Mouse (Mus musculus) stomach, embryonic 16.5 days (tissue): ENCODE results near the gene Cxcl14. TPM values are rescaled to one million over a fixed set of nuclear protein-coding genes. Genes with fewer than 3 reads are reported as not detected.
A peak's percentile ranks its signal among the peaks of the same experiment; 100 is the strongest.

Experiments used
- ATAC-seq: fragments of 200-750 bp; cut with Nextera tagmentation; 2 replicates; pipeline ENCODE4 v1.8.0; 2017; ENCODE audit warnings: moderate number of reproducible peaks, moderate TSS enrichment; ENCODE audit not compliant: insufficient read depth, low FRiP score
- H3K27ac ChIP-seq: fragments of 300-500 bp; sonication (generic); 2 replicates; pipeline ENCODE4 v1.5.1; 2014; ENCODE audit warnings: low read length
- H3K27me3 ChIP-seq: fragments of 300-500 bp; sonication (generic); 2 replicates; pipeline ENCODE4 v1.6.1; 2014; ENCODE audit warnings: low read length, control low read depth, mixed read lengths; ENCODE audit not compliant: control insufficient read depth, insufficient read depth
- H3K36me3 ChIP-seq: fragments of 300-500 bp; sonication (generic); 2 replicates; pipeline ENCODE4 v1.6.1; 2014; ENCODE audit warnings: low read length; ENCODE audit not compliant: control insufficient read depth, insufficient read depth
- H3K4me1 ChIP-seq: fragments of 300-500 bp; sonication (generic); 2 replicates; pipeline ENCODE4 v1.6.1; 2014; ENCODE audit warnings: low read length, control low read depth, mixed read lengths; ENCODE audit not compliant: control insufficient read depth, insufficient read depth
- H3K4me2 ChIP-seq: fragments of 300-500 bp; sonication (generic); 2 replicates; pipeline ENCODE4 v1.6.1; 2014; ENCODE audit warnings: low read depth, low read length, mixed read lengths
- H3K4me3 ChIP-seq: fragments of 300-500 bp; sonication (generic); replicated peaks from 2 replicates; pipeline ENCODE4 v1.5.1; 2014; ENCODE audit warnings: mild to moderate bottlenecking, low read length
- H3K9ac ChIP-seq: fragments of 300-500 bp; sonication (generic); 2 replicates; pipeline ENCODE4 v1.6.1; 2014; ENCODE audit warnings: low read length
- H3K9me3 ChIP-seq: fragments of 300-500 bp; sonication (generic); replicated peaks from 2 replicates; pipeline ENCODE4 v1.6.1; 2016; ENCODE audit warnings: low read length, control low read depth; ENCODE audit not compliant: control insufficient read depth
- WGBS: fragments of 180-500 bp; shearing (Covaris S2); extraction: QIAGEN DNeasy Blood & Tissue Kit; methylation state at CpG from one replicate; pipeline ENCODE4 v1.1.7; 2014; 5-methylcytosine and 5-hydroxymethylcytosine counted together
- polyA plus RNA-seq: library from polyadenylated mRNA; unstranded; fragments of >200 nt; fragmentation: Nextera tagmentation; extraction: Ambion mirVana; gene quantifications from 2 replicates; pipeline ENCODE4 v1.2.1, GENCODE M21; 2015

The Cxcl14 gene
- polyA plus RNA-seq, 1 experiment from 2014 or later, result 10.2 TPM

DNA sequence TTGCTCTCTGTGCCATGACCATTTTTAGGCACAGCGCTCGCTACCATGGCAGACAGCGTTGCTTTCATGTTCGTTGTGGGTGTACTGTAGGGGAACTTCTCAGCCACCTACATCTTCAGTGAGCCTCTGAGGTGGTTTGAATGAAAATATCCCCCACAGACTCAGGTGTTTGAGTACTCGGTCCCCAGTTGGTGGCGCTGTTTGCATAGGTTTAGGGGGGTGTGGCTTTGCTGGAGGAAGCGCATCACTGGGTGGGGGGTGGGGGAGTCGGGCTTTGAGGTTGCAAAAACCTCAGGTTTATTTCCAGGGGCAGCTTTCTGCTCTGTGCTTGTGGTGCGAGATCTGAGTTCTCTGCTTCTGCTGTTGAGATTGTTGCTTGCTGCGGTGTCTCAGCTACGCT lies 3.0 kb upstream of the Cxcl14 start:
- no peak for ATAC-seq

DNA sequence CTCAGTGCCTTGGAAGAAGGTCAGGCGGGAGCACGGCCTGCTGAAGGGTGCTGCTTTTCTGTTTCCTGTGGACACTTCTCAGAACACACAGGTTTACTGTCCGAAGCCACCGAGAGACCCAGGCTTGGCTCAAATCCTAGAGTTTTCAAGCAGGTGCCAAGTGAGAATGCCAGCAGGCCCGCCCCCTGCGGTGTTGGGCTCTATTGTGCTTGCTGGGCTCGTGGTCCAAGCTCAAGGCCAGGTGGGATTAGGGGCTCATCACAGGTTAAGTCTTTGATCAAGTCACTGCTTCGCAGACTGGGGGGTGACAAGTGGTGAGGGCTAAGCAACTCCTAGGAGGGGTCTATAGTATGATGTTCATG lies 289 bp upstream of the Cxcl14 start:
- peak overlapping the region; percentile 79 for H3K4me2 ChIP-seq
- no peaks in the 10 kb centered on the region for H3K36me3 ChIP-seq
- WGBS, result 11% methylated on average over 8 of the region's 8 CpGs
- H3K27me3 ChIP-seq, result peaks cover 67% of the 10 kb centered on the region
- no peaks in the 10 kb centered on the region; the same call in 1 of the 2 replicates for H3K9me3 ChIP-seq
- no peak overlapping the region for H3K27ac ChIP-seq
- peaks cover 7% of the 10 kb centered on the region for H3K4me1 ChIP-seq
- H3K9ac ChIP-seq, result peak overlapping the region; percentile 69; the same call in 1 of the 2 replicates
- ATAC-seq, result no peak
- peak overlapping the region; percentile 52 for H3K4me3 ChIP-seq

More for the DNA sequence above, 3.0 kb upstream of the Cxcl14 start:
- WGBS, result 94% methylated on average over 11 of the region's 11 CpGs
- Histone ChIP-seq H3K4me2 (no peak overlapping the region), H3K27ac (no peak overlapping the region), H3K4me1 (peaks cover 7% of the 10 kb centered on the region), H3K4me3 (no peak overlapping the region), H3K9ac (no peak overlapping the region), H3K36me3 (no peaks in the 10 kb centered on the region), H3K9me3 (no peaks in the 10 kb centered on the region; the same call in 1 of the 2 replicates), H3K27me3 (peaks cover 46% of the 10 kb centered on the region)

DNA sequence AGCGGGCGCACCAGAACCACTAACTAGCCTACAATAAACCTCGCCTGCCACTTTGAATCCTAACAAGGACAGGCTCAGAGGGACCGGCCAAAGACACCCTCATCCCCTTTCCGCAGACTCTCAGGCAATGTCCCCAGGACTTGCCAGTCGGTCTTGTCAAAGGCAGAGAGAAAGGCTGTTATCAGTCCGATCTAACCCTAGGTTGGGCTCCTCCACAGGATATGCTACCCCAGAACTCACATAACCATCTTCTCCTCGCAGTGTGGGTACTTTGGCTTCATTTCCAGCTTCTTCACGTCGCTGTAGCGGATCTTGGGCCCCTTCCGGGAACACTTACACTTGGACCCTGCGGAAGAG lies 787 bp downstream of the Cxcl14 start:
- peaks cover 7% of the 10 kb centered on the region for H3K4me1 ChIP-seq
- H3K4me3 ChIP-seq, result peak overlapping the region; percentile 52
- peak overlapping the region; percentile 69 for H3K9ac ChIP-seq
- H3K36me3 ChIP-seq, result no peaks in the 10 kb centered on the region
- H3K4me2 ChIP-seq, result peak overlapping the region; percentile 79
- no peaks in the 10 kb centered on the region; the same call in 1 of the 2 replicates for H3K9me3 ChIP-seq
- no peak for ATAC-seq
- H3K27me3 ChIP-seq, result peaks cover 67% of the 10 kb centered on the region
- no peak overlapping the region for H3K27ac ChIP-seq
- 8% methylated on average over 13 of the region's 13 CpGs for WGBS

DNA sequence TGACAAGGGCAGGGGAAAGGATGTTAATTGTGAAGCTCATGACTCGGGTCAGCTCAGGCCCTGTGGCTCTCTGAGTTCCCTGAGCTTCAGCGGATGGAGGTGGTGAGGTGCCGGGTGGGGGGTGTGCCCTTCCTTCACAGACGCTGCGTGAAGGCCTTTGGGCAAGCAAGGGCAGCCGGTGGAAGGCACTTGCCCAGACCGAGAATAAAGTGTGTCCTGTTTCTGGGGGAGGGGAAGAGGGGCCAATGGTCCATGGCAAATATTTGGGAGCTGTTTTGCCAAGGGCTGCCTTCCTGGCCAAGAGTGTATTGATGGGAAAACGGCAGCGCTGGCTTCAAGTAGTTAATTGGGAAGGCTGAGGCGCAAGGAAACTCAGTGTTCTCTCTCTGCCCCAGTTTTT lies 1.4 kb downstream of the Cxcl14 start:
- whole genome bisulfite sequencing, result 21% methylated on average over 10 of the region's 10 CpGs
- peak overlapping the region; percentile 79; the same call in 1 of the 2 replicates for H3K4me2 ChIP-seq
- H3K9me3 ChIP-seq, result no peaks in the 10 kb centered on the region; the same call in 1 of the 2 replicates
- no peak for ATAC-seq
- peaks cover 7% of the 10 kb centered on the region for H3K4me1 ChIP-seq
- no peak overlapping the region for H3K27ac ChIP-seq
- 0 out of 2 replicates have a peak overlapping the region, but pooled peaks have one; percentile 5 for H3K9ac ChIP-seq
- peak overlapping the region; percentile 52; the same call in 1 of the 2 replicates for H3K4me3 ChIP-seq
- no peaks in the 10 kb centered on the region for H3K36me3 ChIP-seq
- peaks cover 67% of the 10 kb centered on the region for H3K27me3 ChIP-seq

DNA sequence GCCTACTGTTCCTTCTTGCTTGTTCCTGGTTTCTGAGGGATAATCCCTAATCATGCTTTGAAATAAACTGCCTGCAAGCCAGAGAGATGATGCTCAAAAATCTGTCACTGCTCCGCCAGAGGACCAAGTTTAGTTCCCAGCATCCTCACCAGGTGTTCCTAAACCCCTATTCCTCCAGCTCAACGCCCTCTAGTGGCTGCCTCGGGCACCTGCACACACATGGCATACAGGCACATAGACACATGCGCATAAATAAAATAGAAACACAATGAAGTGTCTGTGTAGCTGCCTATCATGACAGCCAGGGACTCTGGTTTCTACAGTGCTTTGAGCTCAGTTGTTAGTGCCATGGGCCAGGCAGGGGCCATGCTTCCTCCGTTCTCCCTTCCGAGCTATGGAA lies 6.4 kb downstream of the Cxcl14 start:
- Histone ChIP-seq H3K9me3 (no peaks in the 10 kb centered on the region), H3K4me3 (no peak overlapping the region), H3K4me1 (no peaks in the 10 kb centered on the region), H3K36me3 (no peaks in the 10 kb centered on the region), H3K4me2 (no peak overlapping the region), H3K9ac (no peak overlapping the region), H3K27ac (no peak overlapping the region), H3K27me3 (peaks cover 26% of the 10 kb centered on the region)
- 79% methylated on average over 6 of the region's 6 CpGs for WGBS
- ATAC-seq, result no peak

DNA sequence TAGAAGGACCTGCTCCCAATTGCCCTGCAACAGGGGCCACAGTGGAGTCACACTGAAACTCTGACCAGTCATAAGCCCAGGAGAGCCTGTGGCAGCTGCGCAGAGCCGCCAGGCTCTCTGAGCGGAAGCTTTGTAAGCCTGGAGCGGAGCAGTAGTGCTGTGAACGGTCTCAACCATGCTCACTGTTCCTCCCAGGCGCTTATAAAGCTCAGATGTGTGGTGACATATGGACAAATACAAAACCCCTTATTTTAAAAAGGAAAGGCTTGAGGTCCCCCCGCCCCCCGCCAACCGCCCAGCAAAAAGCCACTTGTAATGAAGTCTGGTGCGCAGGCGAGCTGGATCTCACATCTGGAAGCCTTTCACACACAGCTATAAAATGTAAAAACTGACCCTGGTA lies 7.1 kb downstream of the Cxcl14 start:
- ATAC-seq, result no peak
- no peaks in the 10 kb centered on the region for H3K36me3 ChIP-seq
- no peaks in the 10 kb centered on the region for H3K9me3 ChIP-seq
- H3K4me1 ChIP-seq, result no peaks in the 10 kb centered on the region
- H3K4me3 ChIP-seq, result no peak overlapping the region
- H3K9ac ChIP-seq, result no peak overlapping the region
- WGBS, result 63% methylated on average over 11 of the region's 11 CpGs
- peaks cover 20% of the 10 kb centered on the region for H3K27me3 ChIP-seq
- H3K27ac ChIP-seq, result no peak overlapping the region
- no peak overlapping the region for H3K4me2 ChIP-seq

DNA sequence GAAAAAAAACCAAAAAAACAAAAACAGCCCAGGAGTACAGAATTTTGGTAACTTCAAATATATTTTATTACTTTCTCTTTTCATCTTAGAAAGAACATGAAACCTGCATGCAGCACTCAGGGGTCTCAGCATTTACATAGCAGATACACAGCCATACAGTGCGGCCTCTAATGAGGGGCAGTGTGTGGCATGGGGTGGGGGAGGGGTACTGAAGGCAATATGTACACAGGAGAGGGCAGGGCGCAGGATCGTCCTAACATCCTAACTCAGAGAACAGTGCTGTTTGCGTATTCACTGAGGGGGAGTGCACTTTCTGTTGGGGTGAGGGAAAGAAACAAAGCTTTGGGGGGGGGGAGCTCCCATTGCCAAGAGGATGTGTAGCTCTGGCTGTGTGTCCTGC lies 7.8 kb downstream of the Cxcl14 start:
- no peak overlapping the region for H3K9ac ChIP-seq
- no peak for ATAC-seq
- no peaks in the 10 kb centered on the region for H3K9me3 ChIP-seq
- H3K27ac ChIP-seq, result no peak overlapping the region
- H3K4me2 ChIP-seq, result no peak overlapping the region
- H3K4me3 ChIP-seq, result no peak overlapping the region
- no peaks in the 10 kb centered on the region for H3K4me1 ChIP-seq
- peaks cover 14% of the 10 kb centered on the region for H3K27me3 ChIP-seq
- WGBS, result 40% methylated on average over 4 of the region's 4 CpGs
- H3K36me3 ChIP-seq, result no peaks in the 10 kb centered on the region

DNA sequence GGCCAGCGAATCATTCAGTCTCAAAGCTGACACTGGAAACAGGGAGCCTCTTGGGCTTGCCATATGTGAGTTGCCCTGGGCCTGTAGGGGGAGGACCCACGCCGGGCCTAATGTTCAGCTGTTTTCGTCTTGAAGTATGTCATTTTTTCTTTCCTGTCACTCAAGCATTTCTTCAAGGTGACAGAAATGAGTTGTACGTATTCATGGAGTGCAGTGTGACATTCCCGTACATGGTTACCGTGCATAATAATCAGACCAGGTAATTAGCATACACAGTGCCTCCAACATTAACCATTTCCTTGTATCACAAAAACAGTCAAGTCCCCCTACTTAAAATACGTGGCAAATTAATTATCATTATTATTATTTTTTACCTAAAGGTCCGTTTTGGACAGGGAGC lies 9.3 kb downstream of the Cxcl14 start:
- H3K4me2 ChIP-seq, result no peak overlapping the region
- no peaks in the 10 kb centered on the region for H3K4me1 ChIP-seq
- H3K9ac ChIP-seq, result no peak overlapping the region
- H3K4me3 ChIP-seq, result no peak overlapping the region
- ATAC-seq, result no peak
- no peak overlapping the region for H3K27ac ChIP-seq
- H3K9me3 ChIP-seq, result no peaks in the 10 kb centered on the region
- H3K27me3 ChIP-seq, result no peaks in the 10 kb centered on the region
- no peaks in the 10 kb centered on the region for H3K36me3 ChIP-seq
- 82% methylated on average over 9 of the region's 9 CpGs for WGBS

DNA sequence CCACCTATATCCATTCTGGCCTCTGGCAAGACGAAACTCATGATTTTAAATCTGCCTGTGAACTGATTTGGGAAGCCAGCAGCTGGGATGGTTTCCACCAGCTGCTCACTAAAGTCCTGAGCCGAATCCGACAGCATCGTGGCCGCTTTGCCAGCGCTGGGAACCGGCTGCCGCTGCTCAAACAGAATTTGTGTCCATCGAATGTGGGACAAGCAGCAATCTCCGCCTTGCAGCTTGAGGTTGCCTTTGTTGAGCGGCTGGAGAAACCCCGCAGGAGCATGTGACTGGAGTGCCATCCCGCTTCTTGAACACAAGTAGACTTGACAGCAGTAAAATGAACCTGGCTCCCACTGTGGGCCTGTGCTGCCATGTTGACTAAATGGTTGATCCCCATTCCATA lies 13.0 kb downstream of the Cxcl14 start:
- no peak overlapping the region for H3K9ac ChIP-seq
- H3K4me1 ChIP-seq, result no peaks in the 10 kb centered on the region
- no peaks in the 10 kb centered on the region for H3K9me3 ChIP-seq
- no peak overlapping the region for H3K4me3 ChIP-seq
- ATAC-seq, result no peak
- no peak overlapping the region for H3K27ac ChIP-seq
- no peak overlapping the region for H3K4me2 ChIP-seq
- H3K36me3 ChIP-seq, result no peaks in the 10 kb centered on the region
- H3K27me3 ChIP-seq, result no peaks in the 10 kb centered on the region
- 89% methylated on average over 13 of the region's 13 CpGs for WGBS

DNA sequence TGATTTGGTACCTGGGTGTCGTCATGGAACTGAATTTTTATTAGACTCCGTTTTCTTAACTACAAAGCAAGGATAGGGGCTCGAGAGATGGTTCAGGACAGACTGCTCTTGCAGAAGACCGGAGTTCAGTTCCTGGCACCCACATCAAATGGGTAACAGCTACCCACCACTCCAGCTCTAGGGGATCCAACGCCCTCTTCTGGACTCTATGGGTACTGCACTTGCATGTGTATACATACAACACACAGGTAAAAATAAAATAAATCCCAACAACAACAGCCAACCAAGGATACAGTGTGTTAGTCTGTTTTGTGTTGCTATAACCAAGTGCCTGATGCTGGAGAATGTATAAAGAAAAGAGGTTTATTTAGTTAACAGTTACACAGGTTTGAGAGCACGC lies 16.0 kb downstream of the Cxcl14 start:
- no peak for ATAC-seq
- no peak overlapping the region for H3K4me2 ChIP-seq
- no peaks in the 10 kb centered on the region for H3K4me1 ChIP-seq
- WGBS, result 79% methylated on average over 6 of the region's 6 CpGs
- no peaks in the 10 kb centered on the region for H3K27me3 ChIP-seq
- no peak overlapping the region for H3K9ac ChIP-seq
- H3K27ac ChIP-seq, result no peak overlapping the region
- H3K4me3 ChIP-seq, result no peak overlapping the region
- H3K9me3 ChIP-seq, result no peaks in the 10 kb centered on the region
- no peaks in the 10 kb centered on the region for H3K36me3 ChIP-seq
